Mouse (Mus musculus) thymus, adult 2 months (tissue): ENCODE data around the gene Ciz1. TPM values are rescaled to one million over a fixed set of nuclear protein-coding genes. Genes with fewer than 3 reads are reported as not detected.

Source experiments
- DNase-seq: peaks from one replicate; pipeline ENCODE4 v3.0.0; 2021
- H3K27ac ChIP-seq: fragments of 200-500 bp; 2 replicates; pipeline ENCODE4 v1.5.1; 2012; ENCODE audit warnings: low read length, control low read depth; ENCODE audit not compliant: control insufficient read depth, insufficient read depth
- H3K27me3 ChIP-seq: fragments of 200-500 bp; 2 replicates; pipeline ENCODE4 v1.6.1; 2012; ENCODE audit warnings: mild to moderate bottlenecking, low read length, moderate library complexity, mixed read lengths; ENCODE audit not compliant: control insufficient read depth, insufficient read depth
- H3K36me3 ChIP-seq: fragments of 200-500 bp; 2 replicates; pipeline ENCODE4 v1.6.1; 2012; ENCODE audit warnings: mild to moderate bottlenecking, low read length, moderate library complexity; ENCODE audit not compliant: control insufficient read depth, insufficient read depth
- H3K4me1 ChIP-seq: fragments of 200-500 bp; replicated peaks from 2 replicates; pipeline ENCODE4 v1.6.1; 2012; ENCODE audit warnings: low read length; ENCODE audit not compliant: control insufficient read depth, insufficient read depth
- H3K4me3 ChIP-seq: fragments of 200-500 bp; 2 replicates; pipeline ENCODE4 v1.5.1; 2012; ENCODE audit warnings: mild to moderate bottlenecking, low read length, control low read depth, moderate library complexity; ENCODE audit not compliant: control insufficient read depth, insufficient read depth
- CTCF ChIP-seq: fragments of 200-500 bp; IDR thresholded peaks from 2 replicates; pipeline ENCODE4 v1.5.1; 2012; ENCODE audit warnings: mild to moderate bottlenecking, control low read depth, low read length, moderate library complexity, borderline replicate concordance; ENCODE audit not compliant: control insufficient read depth, poor library complexity, insufficient read depth; ENCODE audit errors: extremely low read depth
- POLR2A ChIP-seq: fragments of 200-500 bp; IDR thresholded peaks from 2 replicates; pipeline ENCODE4 v1.6.1; 2012; ENCODE audit warnings: mild to moderate bottlenecking, low read length, control low read depth, moderate library complexity; ENCODE audit not compliant: control insufficient read depth, poor library complexity, insufficient read depth; ENCODE audit errors: extremely low read depth
- WGBS: fragments of 180-500 bp; shearing (Covaris S2); methylation state at CpG from one replicate; pipeline ENCODE4 v1.1.7; 2018; 5-methylcytosine and 5-hydroxymethylcytosine counted together
- polyA plus RNA-seq: library from polyadenylated mRNA; depleted of rRNA; stranded (reverse); fragments of >200 nt; gene quantifications from 2 replicates; pipeline ENCODE4 v1.2.3, GENCODE M21; 2012

The Ciz1 gene
- polyA plus RNA-seq, 1 experiment, result 517 TPM

GRCm38 (mm10) chr2:32395484-32395945, 43.4 kb downstream of the Ciz1 start, which contains the start of gene Ptges2:
Gene Ptges2 (plus strand): TSS chr2:32395896.
- TF ChIP-seq POLR2A, result peak; percentile 39; the same call in 1 of the 2 replicates
- TF ChIP-seq CTCF, result no peak
- H3K27ac ChIP-seq, result peak within 1 kb of the TSS; percentile 39; the same call in 1 of the 2 replicates
- H3K4me1 ChIP-seq, result peaks cover 15% of the 10 kb centered on the region
- peak within 1 kb of the TSS; percentile 85 for H3K4me3 ChIP-seq
- no peaks in the 10 kb centered on the region for H3K27me3 ChIP-seq
- peak; percentile 95 for DNase-seq
- WGBS, result under 1% methylated on average over 31 of the region's 31 CpGs
- no peaks in the 10 kb centered on the region for H3K36me3 ChIP-seq

DNA sequence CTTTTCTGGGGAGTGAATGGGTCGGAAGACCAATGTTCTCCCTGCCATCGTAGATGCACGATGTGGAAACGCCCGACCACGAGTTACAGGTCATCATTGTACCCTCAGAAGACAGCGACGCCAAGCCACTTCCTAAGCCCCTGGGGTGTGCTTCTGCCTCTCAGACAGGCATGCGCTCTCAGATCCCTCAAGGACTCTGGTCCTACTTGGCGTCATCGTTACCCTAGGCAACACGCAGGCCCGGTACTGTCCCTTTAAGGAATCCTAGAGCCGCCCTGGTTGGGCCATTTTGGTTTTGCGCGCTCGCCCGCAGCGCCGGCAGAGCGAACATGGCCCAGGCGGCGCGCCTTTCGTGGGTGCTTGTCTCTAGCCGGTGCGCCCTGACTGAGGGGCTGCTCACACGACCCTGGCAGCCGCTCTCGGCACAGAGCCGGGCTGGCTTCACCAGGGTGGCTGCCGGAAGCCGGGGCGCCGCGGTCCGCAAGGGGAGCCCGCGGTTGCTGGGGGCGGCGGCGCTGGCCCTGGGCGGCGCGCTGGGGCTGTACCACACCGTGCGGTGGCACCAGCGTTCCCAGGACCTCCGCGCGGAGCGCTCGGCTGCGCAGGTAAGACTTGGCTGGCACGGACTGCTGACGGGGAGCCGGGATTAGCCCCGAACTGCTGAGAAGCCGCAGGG, 44.0 kb downstream of the Ciz1 start:
- peak; percentile 77 for DNase-seq
- no peaks in the 10 kb centered on the region for H3K36me3 ChIP-seq
- WGBS, result under 1% methylated on average over 59 of the region's 59 CpGs
- H3K27ac ChIP-seq, result peak overlapping the region; percentile 30; the same call in 1 of the 2 replicates
- peak overlapping the region; percentile 85 for H3K4me3 ChIP-seq
- TF ChIP-seq POLR2A (no peak), CTCF (0 out of 2 replicates have a peak, but pooled peaks have one; percentile 12)
- H3K4me1 ChIP-seq, result peaks cover 15% of the 10 kb centered on the region
- H3K27me3 ChIP-seq, result no peaks in the 10 kb centered on the region

- H3K27me3 ChIP-seq, result no peaks in the 10 kb centered on the region
- H3K4me3 ChIP-seq, result peak overlapping the region; percentile 85
- peaks cover 15% of the 10 kb centered on the region for H3K4me1 ChIP-seq
- no peak for TF ChIP-seq POLR2A
- no peak for TF ChIP-seq CTCF
- WGBS, result 1% methylated on average over 15 of the region's 15 CpGs
- H3K27ac ChIP-seq, result no peak overlapping the region
- DNase-seq, result no peak
- no peaks in the 10 kb centered on the region for H3K36me3 ChIP-seq
These were observed 44.6 kb downstream of the Ciz1 start for GRCm38 (mm10) chr2:32396695-32397094.

DNA sequence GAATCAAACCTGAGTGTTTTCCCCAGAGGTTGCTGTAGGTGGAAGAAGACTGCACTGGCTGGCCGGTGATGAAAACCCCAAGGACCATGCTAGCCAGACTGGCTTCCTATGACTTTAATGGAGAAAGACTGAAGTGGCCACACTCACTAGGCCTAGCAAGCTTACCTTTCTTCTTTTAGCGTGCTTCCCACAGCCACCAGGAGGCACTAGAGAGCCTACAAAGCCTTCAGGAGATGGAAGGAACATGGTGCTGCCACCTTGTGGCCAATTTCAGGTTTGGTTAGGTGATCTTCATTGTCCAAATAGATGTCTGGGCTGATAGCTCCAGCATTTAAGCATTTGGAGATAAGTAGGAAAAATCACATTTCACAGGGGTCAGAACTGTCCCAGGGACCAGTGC, 52.5 kb downstream of the Ciz1 start:
- DNase-seq, result peak; percentile 94
- H3K36me3 ChIP-seq, result no peaks in the 10 kb centered on the region
- no peak for TF ChIP-seq POLR2A
- peak; percentile 48; the same call in 1 of the 2 replicates for TF ChIP-seq CTCF
- H3K27ac ChIP-seq, result no peak overlapping the region
- no peaks in the 10 kb centered on the region for H3K4me1 ChIP-seq
- no peaks in the 10 kb centered on the region for H3K27me3 ChIP-seq
- H3K4me3 ChIP-seq, result no peak overlapping the region
- WGBS, result 23% methylated on average over 2 of the region's 2 CpGs

DNA sequence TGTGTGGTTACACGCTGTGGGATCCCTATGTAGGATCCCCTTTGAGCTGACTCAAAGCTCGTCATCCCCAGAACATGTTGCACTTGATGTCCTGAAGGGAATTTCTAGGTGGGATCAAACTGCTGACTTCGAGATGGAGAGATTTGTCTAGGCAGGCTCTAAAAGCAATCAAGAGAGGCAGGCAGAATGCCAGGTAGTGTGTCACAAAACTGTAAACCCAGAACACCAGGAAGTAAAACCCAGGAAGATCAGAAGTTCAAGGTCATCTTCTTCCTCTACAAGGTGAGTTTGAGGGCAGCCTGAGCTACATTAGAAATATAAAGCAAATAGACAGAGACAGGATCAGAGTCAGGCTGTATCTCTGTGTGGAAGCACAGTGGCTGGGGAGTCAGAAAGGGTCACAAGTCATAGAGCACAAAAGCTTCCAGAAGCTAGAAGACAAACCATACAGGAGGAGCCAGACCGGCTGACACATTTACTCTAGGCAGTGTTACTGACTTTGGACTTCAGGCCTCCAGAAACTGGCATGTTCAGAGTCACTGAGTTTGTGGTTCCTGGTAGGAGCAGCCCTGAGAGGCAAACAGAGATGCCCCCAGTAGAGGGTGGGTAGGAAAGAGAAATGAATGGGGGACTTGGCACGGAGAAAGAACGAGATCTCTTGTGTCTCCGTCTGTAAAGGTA, 55.2 kb downstream of the Ciz1 start:
- H3K27ac ChIP-seq, result no peak overlapping the region
- no peak overlapping the region for H3K4me3 ChIP-seq
- whole genome bisulfite sequencing, result 88% methylated on average over 7 of the region's 7 CpGs
- DNase-seq, result no peak
- no peaks in the 10 kb centered on the region for H3K27me3 ChIP-seq
- H3K36me3 ChIP-seq, result no peaks in the 10 kb centered on the region
- 0 out of 2 replicates have a peak, but pooled peaks cover 2% of the 10 kb centered on the region for H3K4me1 ChIP-seq
- TF ChIP-seq CTCF (no peak), POLR2A (no peak)
